Mouse (Mus musculus): Measurements from ENCODE around the gene Slc25a30. TPM values are rescaled to one million over a fixed set of nuclear protein-coding genes. Genes with fewer than 3 reads are reported as not detected.

The Slc25a30 gene
- total and polyA plus RNA-seq, 3 experiments, result 9.6 to 18.2 (median 17.0) TPM

GRCm38 (mm10) chr14:75819341-75819740, 32.5 kb upstream of the Slc25a30 start:
- in situ Hi-C loops (cut with MboI; ENCODE audit: low pct_ligation_motif_present, low pct_unique_long_range_greater_than_20kb, low sequenced_read_pairs) (no loop called here), dilution Hi-C loops (cut with MboI; ENCODE audit: extremely low pct_ligation_motif_present, extremely low pct_unique_long_range_greater_than_20kb, low sequenced_read_pairs) (no loop called here)
- Histone ChIP-seq H3K9me3 (replicated peaks; ENCODE audit: low read length) (no peaks in the 10 kb centered on the region), H3K4me3 (replicated peaks in 1 of 3; ENCODE audit: low read depth in 2 of 3, low read length in 2 of 3, poor library complexity in 1 of 3) (no peak overlapping the region), H3K27me3 (replicated peaks) (no peaks in the 10 kb centered on the region), H3K36me3 (replicated peaks in 1 of 2; ENCODE audit: control insufficient read depth in 1 of 2, insufficient read depth in 1 of 2, low read length in 1 of 2) (no peaks in the 10 kb centered on the region), H3K79me2 (replicated peaks; ENCODE audit: control insufficient read depth, extremely low read depth, insufficient read depth, poor library complexity, severe bottlenecking) (no peaks in the 10 kb centered on the region), H3K4me1 (ENCODE audit: control insufficient read depth in 1 of 2, insufficient read depth in 2 of 2) (no peaks in the 10 kb centered on the region), H3K27ac (ENCODE audit: insufficient read depth, low read depth) (no peak overlapping the region), H3K4me2 (ENCODE audit: insufficient read depth, low read depth, poor library complexity, severe bottlenecking) (no peak overlapping the region), H3K9ac (ENCODE audit: insufficient read depth, low read depth) (no peak overlapping the region)
- TF ChIP-seq MXI1 (IDR thresholded peaks at IDR 0.05; ENCODE audit: low read depth, low read length) (no peak), ZNF384 (IDR thresholded peaks at IDR 0.05; ENCODE audit: low read depth, low read length) (peak; percentile 62)
- no peak for DNase-seq (ENCODE audit: extremely low read depth)

DNA sequence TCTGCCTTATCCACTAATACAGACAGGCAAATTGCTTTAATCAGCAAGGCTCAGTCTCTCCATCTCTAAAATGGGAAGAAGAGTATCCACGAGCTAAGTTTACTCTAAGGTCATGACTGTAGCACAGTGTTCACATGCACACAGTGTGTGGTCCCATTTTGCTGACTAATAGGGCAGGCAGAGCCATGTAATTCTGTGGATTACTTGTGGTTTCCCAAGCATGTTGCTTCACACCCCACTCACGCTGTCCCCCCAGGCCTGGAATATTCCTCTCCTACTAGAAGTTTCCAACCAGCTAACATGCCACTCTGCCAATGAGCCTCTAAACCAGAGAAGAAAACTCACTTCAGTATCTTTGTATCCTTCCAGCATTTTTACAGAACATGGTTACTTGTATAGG, 31.7 kb upstream of the Slc25a30 start:
- no peak overlapping the region for H3K4me2 ChIP-seq (ENCODE audit: insufficient read depth, low read depth, poor library complexity, severe bottlenecking)
- no peaks in the 10 kb centered on the region for H3K4me1 ChIP-seq (ENCODE audit: control insufficient read depth in 1 of 2, insufficient read depth in 2 of 2)
- no peak overlapping the region for H3K27ac ChIP-seq (ENCODE audit: insufficient read depth, low read depth)
- dilution Hi-C loops (cut with MboI; ENCODE audit: extremely low pct_ligation_motif_present, extremely low pct_unique_long_range_greater_than_20kb, low sequenced_read_pairs) (no loop called here), in situ Hi-C loops (cut with MboI; ENCODE audit: low pct_ligation_motif_present, low pct_unique_long_range_greater_than_20kb, low sequenced_read_pairs) (no loop called here)
- H3K36me3 ChIP-seq (replicated peaks in 1 of 2; ENCODE audit: control insufficient read depth in 1 of 2, insufficient read depth in 1 of 2, low read length in 1 of 2), result no peaks in the 10 kb centered on the region
- TF ChIP-seq NRF1 (IDR thresholded peaks at IDR 0.05; ENCODE audit: low read depth, low read length) (no peak), CTCF (conservative IDR thresholded peaks at IDR 0.05 in 1 of 2, IDR thresholded peaks at IDR 0.05 in 1 of 2; ENCODE audit: low read depth in 2 of 2, low read length in 2 of 2) (no peak), MAX (IDR thresholded peaks at IDR 0.05; ENCODE audit: low read length) (no peak), MAFK (IDR thresholded peaks at IDR 0.05; ENCODE audit: insufficient replicate concordance, low read length) (no peak), USF1 (IDR thresholded peaks at IDR 0.05; ENCODE audit: low read depth, low read length) (no peak), TCF12 (IDR thresholded peaks at IDR 0.05; ENCODE audit: low read depth, low read length) (no peak), ZMIZ1 (IDR thresholded peaks at IDR 0.05; ENCODE audit: low read depth, low read length) (no peak), KAT2A (IDR thresholded peaks at IDR 0.05; ENCODE audit: insufficient replicate concordance, low read length) (no peak), HCFC1 (IDR thresholded peaks at IDR 0.05; ENCODE audit: low read depth, low read length) (no peak), IRF4 (IDR thresholded peaks at IDR 0.05; ENCODE audit: low read depth, low read length) (no peak), CHD2 (IDR thresholded peaks at IDR 0.05; ENCODE audit: low read length) (no peak), ETS1 (conservative IDR thresholded peaks at IDR 0.05; ENCODE audit: low read depth, low read length) (no peak), E2F4 (IDR thresholded peaks at IDR 0.05; ENCODE audit: insufficient replicate concordance, low read depth, low read length) (no peak), POLR2A (IDR thresholded peaks at IDR 0.05; ENCODE audit: low read depth, low read length) (no peak)
- no peaks in the 10 kb centered on the region for H3K79me2 ChIP-seq (replicated peaks; ENCODE audit: control insufficient read depth, extremely low read depth, insufficient read depth, poor library complexity, severe bottlenecking)
- H3K4me3 ChIP-seq (replicated peaks in 1 of 3; ENCODE audit: low read depth in 2 of 3, low read length in 2 of 3, poor library complexity in 1 of 3), result no peak overlapping the region
- no peak overlapping the region for H3K9ac ChIP-seq (ENCODE audit: insufficient read depth, low read depth)
- no peaks in the 10 kb centered on the region for H3K9me3 ChIP-seq (replicated peaks; ENCODE audit: low read length)
- H3K27me3 ChIP-seq (replicated peaks), result no peaks in the 10 kb centered on the region
- no peak for DNase-seq (ENCODE audit: extremely low read depth)
